Mouse (Mus musculus) ES-E14 (cell line): ENCODE measurements around the gene Gpatch3.
A peak's percentile ranks its signal among the peaks of the same experiment; 100 is the strongest.

Experiments
- CHD2 ChIP-seq: IDR thresholded peaks from 2 replicates; pipeline ENCODE4 v1.6.1; 2014; ENCODE audit warnings: mild to moderate bottlenecking, low read depth, low read length, inconsistent platforms
- HCFC1 ChIP-seq: IDR thresholded peaks from 2 replicates; pipeline ENCODE4 v1.6.1; 2012; ENCODE audit warnings: low read length, inconsistent platforms, borderline replicate concordance; ENCODE audit not compliant: insufficient read depth
- MAFK ChIP-seq: IDR thresholded peaks from 2 replicates; pipeline ENCODE4 v1.6.1; 2014; ENCODE audit warnings: mild to moderate bottlenecking, low read depth, low read length, inconsistent platforms; ENCODE audit not compliant: insufficient read depth
- ZC3H11A ChIP-seq: IDR thresholded peaks from 2 replicates; pipeline ENCODE4 v1.6.1; 2012; ENCODE audit warnings: low read depth, mild to moderate bottlenecking, inconsistent platforms, low read length, borderline replicate concordance

- TF ChIP-seq CHD2 (peak; percentile 99), MAFK (no peak), ZC3H11A (no peak), HCFC1 (peak; percentile 89)
These were observed at the start of gene Gpatch3 for GRCm38 (mm10) chr4:133574070-133574842.
